Mouse (Mus musculus) forebrain, embryonic 11.5 days (tissue): ENCODE measurements around the gene Lce1a1. TPM values are rescaled to one million over a fixed set of nuclear protein-coding genes. Genes with fewer than 3 reads are reported as not detected.

ENCODE experiments used
- ATAC-seq: fragments of 200-750 bp; cut with Nextera tagmentation; replicated peaks from 2 replicates; pipeline ENCODE4 v1.8.0; 2017; ENCODE audit warnings: moderate TSS enrichment; ENCODE audit not compliant: low FRiP score
- DNase-seq: peaks from one replicate; pipeline ENCODE4 v3.0.0-alpha.2; 2017; ENCODE audit warnings: low spot score
- H3K27ac ChIP-seq: fragments of 300-500 bp; sonication (generic); 2 replicates; pipeline ENCODE4 v1.5.1; 2014; ENCODE audit warnings: low read depth, low read length
- H3K27me3 ChIP-seq: fragments of 300-500 bp; sonication (generic); 2 replicates; pipeline ENCODE4 v1.6.1; 2014; ENCODE audit warnings: mild to moderate bottlenecking, low read length, mixed read lengths; ENCODE audit not compliant: control insufficient read depth, insufficient read depth
- H3K36me3 ChIP-seq: fragments of 300-500 bp; sonication (generic); 2 replicates; pipeline ENCODE4 v1.6.1; 2014; ENCODE audit warnings: mild to moderate bottlenecking, low read length, moderate library complexity, mixed read lengths; ENCODE audit not compliant: control insufficient read depth, insufficient read depth
- H3K4me1 ChIP-seq: fragments of 300-500 bp; sonication (generic); replicated peaks from 2 replicates; pipeline ENCODE4 v1.6.1; 2014; ENCODE audit warnings: low read length, mixed read lengths; ENCODE audit not compliant: control insufficient read depth, insufficient read depth
- H3K4me2 ChIP-seq: fragments of 300-500 bp; sonication (generic); 2 replicates; pipeline ENCODE4 v1.6.1; 2014; ENCODE audit warnings: low read depth, mild to moderate bottlenecking, low read length, moderate library complexity, mixed read lengths; ENCODE audit not compliant: severe bottlenecking
- H3K4me3 ChIP-seq: fragments of 300-500 bp; sonication (generic); 2 replicates; pipeline ENCODE4 v1.5.1; 2014; ENCODE audit warnings: low read depth, low read length
- H3K9ac ChIP-seq: fragments of 300-500 bp; sonication (generic); 2 replicates; pipeline ENCODE4 v1.6.1; 2014; ENCODE audit warnings: low read length
- H3K9me3 ChIP-seq: fragments of 300-500 bp; sonication (generic); 2 replicates; pipeline ENCODE4 v1.6.1; 2016; ENCODE audit warnings: low read length, mixed read lengths; ENCODE audit not compliant: control insufficient read depth
- WGBS: fragments of 180-500 bp; shearing (Covaris S2); extraction: QIAGEN DNeasy Blood & Tissue Kit; methylation state at CpG from one replicate; pipeline ENCODE4 v1.1.7; 2014; 5-methylcytosine and 5-hydroxymethylcytosine counted together
- polyA plus RNA-seq: library from polyadenylated mRNA; unstranded; fragments of >200 nt; fragmentation: Nextera tagmentation; extraction: Ambion mirVana; gene quantifications from 2 replicates; pipeline ENCODE4 v1.2.1, GENCODE M21; 2014

Lce1a1 gene
- polyA plus RNA-seq, 1 experiment from 2014 or later = not detected

- H3K4me1 ChIP-seq = peaks cover 3% of the 10 kb centered on the region; the same call in 1 of the 2 replicates
- no peaks in the 10 kb centered on the region for H3K27me3 ChIP-seq
- H3K4me2 ChIP-seq = no peak overlapping the region
- DNase-seq (no peak), ATAC-seq (peak; percentile 22; the same call in 1 of the 2 replicates)
- H3K9ac ChIP-seq = no peak overlapping the region
- H3K36me3 ChIP-seq = no peaks in the 10 kb centered on the region
- H3K27ac ChIP-seq = no peak overlapping the region
- H3K4me3 ChIP-seq = no peak overlapping the region
- no peaks in the 10 kb centered on the region for H3K9me3 ChIP-seq
- WGBS = 76% methylated on average over 3 of the region's 3 CpGs
These were observed 9.5 kb downstream of the Lce1a1 start for GRCm38 (mm10) chr3:92638653-92638991.

DNA sequence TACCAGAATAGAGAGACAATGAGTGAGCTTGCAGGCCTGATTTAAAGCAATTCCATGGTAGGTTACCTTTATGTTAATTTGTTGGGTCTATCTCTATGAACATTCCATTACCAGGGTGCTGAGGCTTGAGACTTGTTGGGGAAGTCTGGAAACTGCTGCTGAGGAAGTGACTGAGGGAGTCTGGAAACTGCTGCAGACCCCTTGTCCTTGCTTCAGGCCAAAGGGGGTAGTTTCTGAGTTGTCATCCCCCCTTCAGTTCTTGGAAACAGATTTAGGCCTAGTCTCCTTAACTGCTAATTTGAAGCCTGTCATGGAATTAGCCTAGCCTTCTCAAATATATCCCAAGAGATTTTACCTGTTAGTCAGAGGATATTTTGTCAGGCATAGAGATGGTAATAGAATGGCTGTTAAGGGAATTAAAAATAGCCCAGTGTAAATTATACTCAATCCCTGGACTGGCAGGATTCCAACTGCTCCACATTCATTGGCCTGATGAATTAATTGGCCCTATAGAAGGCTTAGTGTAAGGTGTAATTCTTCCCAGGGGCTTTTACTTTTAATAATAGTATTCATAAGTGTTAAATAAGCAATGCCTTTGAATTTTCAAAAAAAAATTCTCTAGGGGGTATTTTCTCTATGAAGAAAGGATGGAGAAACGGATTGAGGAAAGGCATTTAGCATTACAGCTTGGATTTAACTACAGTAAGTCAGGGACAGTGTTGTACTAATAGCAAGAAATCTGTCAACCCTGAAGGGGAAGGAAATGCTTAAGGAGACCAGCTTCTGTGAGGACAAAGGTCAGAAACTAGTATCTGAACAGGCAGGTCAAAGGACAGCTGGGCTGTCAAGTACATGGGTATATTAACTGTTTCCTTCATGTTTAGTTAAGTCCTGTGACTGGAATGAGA lies 10.1 kb downstream of the Lce1a1 start:
- H3K4me2 ChIP-seq = no peak overlapping the region
- H3K27me3 ChIP-seq = no peaks in the 10 kb centered on the region
- H3K4me3 ChIP-seq = no peak overlapping the region
- peak; percentile 78 for ATAC-seq
- DNase-seq = no peak
- H3K27ac ChIP-seq = no peak overlapping the region
- no peak overlapping the region for H3K9ac ChIP-seq
- H3K9me3 ChIP-seq = no peaks in the 10 kb centered on the region
- H3K4me1 ChIP-seq = peaks cover 3% of the 10 kb centered on the region; the same call in 1 of the 2 replicates
- 49% methylated on average over 1 of the region's 1 CpGs for WGBS
- H3K36me3 ChIP-seq = no peaks in the 10 kb centered on the region

DNA sequence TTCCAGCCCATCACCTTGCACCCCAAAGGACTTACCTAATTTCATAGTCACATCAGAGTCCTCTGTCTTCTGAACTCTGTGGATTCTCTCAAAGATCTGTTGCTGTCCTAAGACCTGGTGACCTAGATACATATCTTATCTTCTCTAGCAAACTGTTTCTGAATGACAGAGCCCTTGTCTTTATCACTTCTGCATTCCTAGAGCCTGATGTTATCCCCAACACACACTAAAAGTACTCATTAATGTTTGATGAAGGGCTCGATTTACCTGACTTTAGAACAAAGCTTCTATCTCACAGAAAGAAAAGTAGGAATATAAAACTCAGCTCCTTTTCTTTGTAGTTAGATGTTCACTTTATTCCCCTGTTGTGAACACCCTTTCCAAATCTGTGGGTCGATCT lies 26.5 kb downstream of the Lce1a1 start, which contains the start of gene Lce6a:
Gene Lce6a, minus strand, starts transcription at position 101 of the 400 bp plus-strand sequence.
- DNase-seq (no peak), ATAC-seq (no peak)
- Histone ChIP-seq H3K9me3 (no peaks in the 10 kb centered on the region), H3K9ac (no peak within 1 kb of the TSS), H3K4me1 (no peaks in the 10 kb centered on the region), H3K4me2 (no peak within 1 kb of the TSS), H3K36me3 (no peaks in the 10 kb centered on the region), H3K27me3 (no peaks in the 10 kb centered on the region), H3K27ac (no peak within 1 kb of the TSS), H3K4me3 (no peak within 1 kb of the TSS)
- 74% methylated on average over 2 of the region's 2 CpGs for WGBS

GRCm38 (mm10) chr3:92609804-92610203 lies 38.3 kb downstream of the Lce1a1 start:
- no peak for ATAC-seq
- Histone ChIP-seq H3K4me2 (no peak overlapping the region), H3K9ac (no peak overlapping the region), H3K36me3 (no peaks in the 10 kb centered on the region), H3K4me1 (no peaks in the 10 kb centered on the region), H3K27ac (no peak overlapping the region), H3K9me3 (no peaks in the 10 kb centered on the region), H3K4me3 (no peak overlapping the region), H3K27me3 (no peaks in the 10 kb centered on the region)
- no peak for DNase-seq
- WGBS = 77% methylated on average over 1 of the region's 1 CpGs

- H3K4me3 ChIP-seq = no peak within 1 kb of the TSS
- DNase-seq (no peak), ATAC-seq (no peak)
- no peaks in the 10 kb centered on the region for H3K4me1 ChIP-seq
- no peaks in the 10 kb centered on the region for H3K27me3 ChIP-seq
- H3K27ac ChIP-seq = no peak within 1 kb of the TSS
- no peak within 1 kb of the TSS for H3K9ac ChIP-seq
- no peaks in the 10 kb centered on the region for H3K9me3 ChIP-seq
- no peaks in the 10 kb centered on the region for H3K36me3 ChIP-seq
- H3K4me2 ChIP-seq = no peak within 1 kb of the TSS
These were observed 40.7 kb downstream of the Lce1a1 start, which contains the start of gene 2210017I01Rik for GRCm38 (mm10) chr3:92607392-92607791. TSS of gene 2210017I01Rik (minus strand) at chr3:92607492.

- no peak for ATAC-seq
These were observed 45.9 kb downstream of the Lce1a1 start for GRCm38 (mm10) chr3:92602169-92602568.

DNA sequence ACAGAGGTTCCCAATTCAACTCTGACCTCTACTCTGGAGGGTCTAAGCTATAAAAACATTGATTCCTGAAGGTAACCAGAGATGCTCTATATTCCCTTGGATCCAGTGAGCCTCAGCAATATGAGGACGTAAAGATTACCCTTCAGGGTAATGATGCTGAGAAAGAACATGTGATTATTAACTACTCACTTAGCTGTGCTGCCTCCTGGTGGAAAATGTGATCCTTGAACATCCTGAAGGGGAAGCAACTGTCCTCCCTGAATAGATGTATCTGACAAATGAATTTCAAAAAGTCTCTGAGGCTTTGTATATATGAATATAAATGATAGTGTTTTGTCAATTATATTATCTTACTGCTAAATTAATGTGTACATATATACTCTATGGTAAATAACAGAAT lies 47.7 kb downstream of the Lce1a1 start:
- Histone ChIP-seq H3K9ac (no peak overlapping the region), H3K27me3 (no peaks in the 10 kb centered on the region), H3K4me1 (no peaks in the 10 kb centered on the region), H3K4me3 (no peak overlapping the region), H3K4me2 (no peak overlapping the region), H3K9me3 (peaks cover 4% of the 10 kb centered on the region; the same call in 1 of the 2 replicates), H3K36me3 (no peaks in the 10 kb centered on the region), H3K27ac (no peak overlapping the region)
- ATAC-seq = no peak
- DNase-seq = no peak
- WGBS = 63% methylated on average over 1 of the region's 1 CpGs

More at GRCm38 (mm10) chr3:92602169-92602568, 45.9 kb downstream of the Lce1a1 start:
- H3K27ac ChIP-seq = no peak overlapping the region
- no peak overlapping the region for H3K4me2 ChIP-seq
- no peak overlapping the region for H3K9ac ChIP-seq
- DNase-seq = no peak
- H3K36me3 ChIP-seq = no peaks in the 10 kb centered on the region
- H3K4me3 ChIP-seq = no peak overlapping the region
- peaks cover 4% of the 10 kb centered on the region; the same call in 1 of the 2 replicates for H3K9me3 ChIP-seq
- H3K27me3 ChIP-seq = no peaks in the 10 kb centered on the region
- WGBS = 48% methylated on average over 1 of the region's 1 CpGs
- no peaks in the 10 kb centered on the region for H3K4me1 ChIP-seq

DNA sequence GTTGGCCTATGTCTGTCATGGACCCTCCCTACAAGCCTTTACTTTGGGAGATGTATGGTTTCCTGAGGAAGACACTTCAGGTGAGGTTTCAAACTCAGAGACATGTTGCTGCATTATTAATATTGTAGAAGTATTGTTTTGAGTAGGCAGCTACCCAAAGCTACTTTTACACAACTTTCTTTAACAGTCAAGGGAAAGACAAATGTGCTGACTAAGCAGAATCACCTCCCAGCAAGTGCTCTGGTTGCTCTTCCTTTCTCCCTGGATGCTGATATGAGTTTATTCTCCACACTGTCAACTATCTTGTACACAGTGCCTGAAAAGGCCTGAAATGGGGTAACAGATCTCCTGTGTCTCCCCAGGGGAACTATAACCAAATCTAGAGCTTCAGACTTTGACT lies 48.1 kb downstream of the Lce1a1 start:
- no peaks in the 10 kb centered on the region for H3K4me1 ChIP-seq
- H3K9ac ChIP-seq = no peak overlapping the region
- no peak overlapping the region for H3K4me2 ChIP-seq
- ATAC-seq = no peak
- no peak overlapping the region for H3K4me3 ChIP-seq
- no peak for DNase-seq
- no peaks in the 10 kb centered on the region for H3K27me3 ChIP-seq
- H3K36me3 ChIP-seq = no peaks in the 10 kb centered on the region
- H3K9me3 ChIP-seq = peaks cover 4% of the 10 kb centered on the region; the same call in 1 of the 2 replicates
- H3K27ac ChIP-seq = no peak overlapping the region

- Histone ChIP-seq H3K4me1 (no peaks in the 10 kb centered on the region), H3K9ac (no peak overlapping the region), H3K27me3 (no peaks in the 10 kb centered on the region), H3K4me3 (no peak overlapping the region), H3K9me3 (peaks cover 4% of the 10 kb centered on the region; the same call in 1 of the 2 replicates), H3K27ac (no peak overlapping the region), H3K4me2 (no peak overlapping the region), H3K36me3 (no peaks in the 10 kb centered on the region)
- 96% methylated on average over 2 of the region's 2 CpGs for WGBS
- ATAC-seq (no peak), DNase-seq (no peak)
These were observed 49.7 kb downstream of the Lce1a1 start for GRCm38 (mm10) chr3:92598429-92598828.
